Mouse (Mus musculus): ENCODE data around the gene Txnrd3.
A peak's percentile ranks its signal among the peaks of the same experiment; 100 is the strongest.

Gene Txnrd3

DNA sequence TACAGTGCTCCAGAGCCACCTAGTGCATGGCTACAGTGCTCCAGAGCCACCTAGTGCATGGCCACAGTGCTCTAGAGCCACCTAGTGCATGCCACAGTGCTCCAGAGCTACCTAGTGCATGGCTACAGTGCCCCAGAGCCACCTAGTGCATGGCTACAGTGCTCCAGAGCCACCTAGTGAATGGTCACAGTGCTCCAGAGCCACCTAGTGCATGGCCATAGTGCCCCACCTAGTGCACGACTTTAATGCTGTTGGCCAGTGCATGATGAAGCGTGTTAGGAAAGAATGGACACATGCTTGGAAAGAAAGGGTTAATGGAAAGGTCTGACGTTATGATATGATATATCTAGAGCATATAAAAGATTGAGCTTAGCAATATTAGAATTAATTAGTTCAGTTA lies 14.6 kb downstream of the Txnrd3 start:
- no peak for DNase-seq

DNA sequence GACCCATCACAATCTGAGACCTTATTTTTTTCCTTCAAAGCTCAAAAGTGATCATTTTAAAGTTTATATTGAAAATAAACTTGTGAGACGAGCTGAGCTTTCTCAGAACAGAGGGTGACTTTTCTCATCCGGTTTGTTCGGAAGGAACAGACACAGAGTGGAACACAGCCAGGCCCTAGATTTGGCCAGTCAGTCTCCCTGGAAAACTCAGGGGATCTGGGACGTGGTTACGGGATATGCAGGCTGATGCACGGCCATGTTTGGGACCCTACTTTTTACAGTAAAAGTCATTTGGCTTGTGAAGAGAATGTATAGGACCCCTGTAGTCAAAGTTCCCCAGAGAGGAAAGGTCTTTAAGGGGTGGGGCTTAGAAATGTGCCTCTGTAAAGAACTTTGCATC lies 15.1 kb downstream of the Txnrd3 start:
- no peak for DNase-seq

DNA sequence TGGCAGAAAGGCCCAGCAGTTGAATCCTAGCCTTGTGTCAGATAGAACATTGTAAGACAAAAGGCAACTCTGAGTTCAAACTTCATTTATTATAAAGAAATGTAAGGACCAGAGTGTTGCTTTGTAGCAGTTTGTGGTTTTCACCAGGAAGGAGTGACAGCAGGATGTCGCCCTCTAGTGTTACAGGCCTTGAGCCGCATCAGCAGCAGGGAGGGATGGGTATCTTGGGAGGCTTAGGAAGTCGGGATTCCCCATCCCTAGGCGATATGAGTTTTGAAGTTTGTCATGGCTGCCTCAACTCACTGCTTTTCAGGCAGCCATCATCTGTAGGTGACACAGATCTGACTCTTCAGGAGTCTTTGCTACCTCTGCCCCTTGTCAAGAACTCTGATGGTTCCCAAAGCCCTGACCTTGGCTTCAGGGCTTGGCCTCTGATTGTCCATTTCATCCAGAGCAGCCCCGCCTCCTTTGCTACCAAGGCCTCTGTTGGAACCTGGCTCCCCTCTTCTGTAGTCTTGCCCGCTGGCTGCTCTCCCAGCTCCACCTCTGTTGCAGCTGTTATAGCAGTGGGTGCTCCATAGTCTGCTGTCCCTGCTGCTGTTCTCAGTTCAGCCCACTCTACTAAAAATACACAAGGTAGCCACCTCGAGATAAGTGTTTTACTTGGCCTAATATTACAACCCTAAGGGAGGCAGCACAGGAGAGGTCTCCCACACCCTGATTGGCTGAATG lies 16.1 kb downstream of the Txnrd3 start:
- peak; percentile 41 for DNase-seq

DNA sequence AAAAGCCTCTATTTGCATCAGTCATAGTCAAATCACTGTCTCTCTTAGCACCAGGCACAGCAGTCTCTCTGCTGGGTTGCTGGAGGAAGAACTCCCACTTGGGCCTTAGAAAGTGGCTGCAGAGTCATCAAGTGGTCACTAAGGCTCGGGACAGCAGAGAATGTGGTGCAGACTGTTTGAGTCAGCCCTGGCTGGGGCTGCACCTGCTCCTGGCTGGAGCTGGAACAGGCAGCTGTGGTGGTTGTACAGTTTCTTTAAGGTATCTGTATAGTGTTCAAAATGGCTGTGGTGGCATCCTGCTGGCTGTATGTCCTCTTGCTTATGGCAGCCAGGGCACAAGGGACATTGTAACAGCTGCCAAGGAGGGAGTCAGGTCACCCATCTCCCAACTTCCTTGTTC lies 16.7 kb downstream of the Txnrd3 start:
- no peak for DNase-seq

- no peak for DNase-seq
These were observed 18.7 kb downstream of the Txnrd3 start for GRCm38 (mm10) chr6:89662521-89662920.

GRCm38 (mm10) chr6:89665155-89665554 lies 21.4 kb downstream of the Txnrd3 start:
- no peak for DNase-seq

GRCm38 (mm10) chr6:89665667-89666066 lies 21.9 kb downstream of the Txnrd3 start:
- no peak for DNase-seq

- no peak for DNase-seq
These were observed 23.2 kb downstream of the Txnrd3 start for GRCm38 (mm10) chr6:89666976-89667375.

DNA sequence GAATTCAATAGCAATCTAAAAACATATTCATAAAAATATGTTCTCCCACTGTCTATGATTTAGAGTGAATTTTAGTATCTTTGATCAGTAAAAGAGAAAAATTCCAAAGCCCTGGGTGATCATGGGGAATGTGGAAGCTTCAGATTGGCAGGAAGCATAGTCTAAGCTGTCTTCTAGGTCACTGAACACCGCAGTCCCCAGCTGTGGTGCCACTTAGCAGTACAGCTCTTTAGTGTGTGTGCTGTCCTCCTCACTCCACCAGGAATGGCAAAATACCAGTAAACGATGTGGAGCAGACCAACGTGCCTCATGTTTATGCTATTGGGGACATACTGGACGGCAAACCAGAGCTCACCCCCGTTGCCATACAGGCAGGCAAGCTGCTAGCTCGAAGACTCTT lies 25.8 kb downstream of the Txnrd3 start:
- no peak for DNase-seq

GRCm38 (mm10) chr6:89671431-89671830 lies 27.6 kb downstream of the Txnrd3 start:
- DNase-seq, result no peak

DNA sequence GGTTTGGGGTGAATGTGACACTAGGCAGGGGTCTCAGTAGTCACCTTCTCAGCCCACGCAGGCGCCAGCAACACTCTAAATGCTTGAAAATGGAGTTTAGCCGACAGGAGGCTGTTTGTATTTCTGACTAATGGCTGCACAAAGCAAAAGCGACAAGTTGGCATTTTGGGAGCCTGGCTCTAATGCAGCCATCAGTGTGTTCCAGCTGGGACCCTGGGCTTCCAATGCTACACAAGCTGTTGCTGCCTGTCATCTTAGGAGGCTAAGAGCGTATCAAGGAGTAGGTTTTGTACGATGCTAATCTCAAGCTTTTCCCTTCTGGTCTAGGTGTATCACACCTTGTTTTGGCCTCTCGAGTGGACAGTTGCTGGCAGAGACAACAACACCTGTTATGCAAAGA lies 28.9 kb downstream of the Txnrd3 start:
- DNase-seq, result no peak

- no peak for DNase-seq
These were observed 29.5 kb downstream of the Txnrd3 start for GRCm38 (mm10) chr6:89673135-89673780.

GRCm38 (mm10) chr6:89678522-89678921 lies 34.7 kb downstream of the Txnrd3 start:
- no peak for DNase-seq

DNA sequence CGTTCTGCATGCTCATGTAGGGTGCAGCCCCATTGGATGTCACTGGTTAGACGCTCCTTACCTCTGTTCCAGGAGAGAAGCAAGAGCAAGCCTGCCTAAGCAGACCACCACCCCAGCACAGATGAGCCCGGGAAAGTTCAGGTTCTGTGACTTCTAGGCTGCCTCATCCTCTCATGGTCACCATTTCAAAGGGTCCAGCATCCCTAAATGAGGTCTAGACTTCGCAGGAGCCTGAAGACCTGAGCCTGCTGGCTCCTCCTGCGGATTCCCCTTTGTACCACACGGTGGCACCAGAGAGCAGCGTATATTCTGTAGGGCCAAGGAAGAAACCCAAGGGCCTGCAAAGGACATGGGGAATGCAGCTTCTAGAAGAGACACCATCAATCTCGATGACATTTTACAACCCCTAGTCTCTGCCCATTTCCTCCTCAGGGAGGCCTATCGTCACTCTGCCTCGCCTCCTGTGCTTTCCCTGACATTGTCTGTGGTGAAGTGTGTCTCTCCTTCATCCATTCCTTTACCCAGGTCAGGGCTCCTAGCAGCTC lies 35.6 kb downstream of the Txnrd3 start:
- peak; percentile 60 for DNase-seq

GRCm38 (mm10) chr6:89680155-89680554 lies 36.4 kb downstream of the Txnrd3 start:
- peak; percentile 68 for DNase-seq

GRCm38 (mm10) chr6:89684231-89684630 lies 40.4 kb downstream of the Txnrd3 start:
- no peak for DNase-seq

- DNase-seq, result no peak
These were observed 43.3 kb downstream of the Txnrd3 start for GRCm38 (mm10) chr6:89687100-89687499.

DNA sequence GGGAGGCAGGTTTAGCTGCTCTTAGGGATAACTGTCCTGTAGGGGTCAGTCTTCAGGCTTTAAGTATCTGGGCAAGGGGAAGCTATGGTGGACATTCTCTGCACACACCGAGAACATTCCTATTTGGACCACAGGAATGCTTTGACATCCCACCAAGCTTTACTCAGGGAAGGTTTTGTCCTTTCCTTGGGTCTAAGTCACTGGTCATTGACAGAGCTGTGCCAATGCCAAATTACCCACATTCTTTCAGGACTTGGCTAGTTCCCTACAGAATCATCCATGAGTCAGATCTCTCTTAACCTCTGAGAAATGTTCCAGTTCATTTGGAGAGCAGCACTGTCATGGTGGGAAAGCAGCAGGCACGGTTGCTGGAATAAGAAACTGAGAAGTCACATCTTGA lies 62.8 kb downstream of the Txnrd3 start:
- DNase-seq, result no peak

DNA sequence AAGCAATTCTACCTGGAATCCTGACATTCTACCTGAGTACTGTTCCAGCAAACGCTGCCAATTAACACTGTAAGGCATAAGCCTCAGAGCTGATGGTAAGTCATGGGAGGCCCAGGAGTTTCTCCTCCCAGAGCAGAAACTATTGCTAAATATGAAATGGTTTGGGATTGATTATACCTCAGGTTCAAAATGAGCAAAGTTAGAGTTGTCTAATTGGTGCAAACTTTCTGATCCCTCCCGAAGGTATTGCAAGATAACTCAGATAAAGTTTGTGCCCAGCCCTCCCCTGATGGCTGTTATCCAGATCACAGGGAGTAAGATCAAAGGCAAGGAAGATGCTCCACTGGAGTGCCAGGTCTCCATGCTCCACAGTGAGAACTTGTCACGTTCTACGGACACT lies 63.5 kb downstream of the Txnrd3 start, which contains the start of gene Vmn1r40:
Gene Vmn1r40 (plus strand): TSS at position 301 of the 400 bp plus-strand sequence.
- DNase-seq, result no peak

DNA sequence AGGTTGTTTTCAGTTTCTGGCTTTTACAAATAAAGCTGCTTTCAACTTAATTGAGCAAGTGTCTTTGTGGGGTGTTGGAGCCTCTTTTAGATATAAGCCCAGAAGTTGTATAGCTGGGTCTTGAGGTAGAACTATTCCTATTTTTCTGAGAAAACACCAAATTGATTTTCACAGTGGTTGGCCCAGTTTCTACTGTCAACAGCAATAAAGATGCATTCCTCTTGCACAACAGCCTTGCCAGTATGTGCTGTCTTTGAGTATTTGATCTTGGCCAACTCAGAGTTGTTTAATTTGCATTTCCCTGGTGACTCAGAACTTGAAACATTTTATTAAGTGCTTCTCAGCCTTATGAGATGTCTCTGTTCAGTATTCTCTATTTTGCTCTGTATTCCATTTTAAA lies 74.3 kb downstream of the Txnrd3 start:
- DNase-seq, result no peak

Measured in right cerebral cortex, adult 18-20 months (tissue).